Mouse (Mus musculus) v-Abl transformed pro-B cells (cell line): ENCODE results near the gene Chn2.

Experiments
- in situ Hi-C, 2 experiments: fragments of 400-800 bp; cut with MboI; formaldehyde crosslinking; loops; one replicate each; pipeline ENCODE4 v1.15.1; 2025; ENCODE audit not compliant: unreplicated experiment in 2 of 2

Chn2 gene

DNA sequence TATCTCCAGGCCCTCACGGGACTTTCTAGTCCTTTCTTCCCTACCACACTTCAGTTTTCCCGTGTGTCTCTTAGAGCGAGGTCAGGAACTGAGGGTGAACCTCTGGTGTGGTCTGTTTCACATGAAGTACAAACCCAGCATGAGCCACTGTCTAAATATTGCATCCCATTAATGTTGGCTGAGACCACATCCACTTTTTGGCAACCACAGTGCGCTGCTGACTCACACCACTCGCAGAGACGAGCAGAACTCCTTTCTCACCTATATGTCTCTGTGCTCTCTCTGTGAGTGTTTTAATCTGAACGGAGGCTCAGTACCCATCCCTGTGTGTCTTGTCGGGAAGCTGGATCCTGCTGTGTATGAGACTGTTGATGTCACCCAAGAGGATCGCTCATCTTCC is 76.9 kb downstream of the Chn2 start:
- in situ Hi-C loops: no loop called here

DNA sequence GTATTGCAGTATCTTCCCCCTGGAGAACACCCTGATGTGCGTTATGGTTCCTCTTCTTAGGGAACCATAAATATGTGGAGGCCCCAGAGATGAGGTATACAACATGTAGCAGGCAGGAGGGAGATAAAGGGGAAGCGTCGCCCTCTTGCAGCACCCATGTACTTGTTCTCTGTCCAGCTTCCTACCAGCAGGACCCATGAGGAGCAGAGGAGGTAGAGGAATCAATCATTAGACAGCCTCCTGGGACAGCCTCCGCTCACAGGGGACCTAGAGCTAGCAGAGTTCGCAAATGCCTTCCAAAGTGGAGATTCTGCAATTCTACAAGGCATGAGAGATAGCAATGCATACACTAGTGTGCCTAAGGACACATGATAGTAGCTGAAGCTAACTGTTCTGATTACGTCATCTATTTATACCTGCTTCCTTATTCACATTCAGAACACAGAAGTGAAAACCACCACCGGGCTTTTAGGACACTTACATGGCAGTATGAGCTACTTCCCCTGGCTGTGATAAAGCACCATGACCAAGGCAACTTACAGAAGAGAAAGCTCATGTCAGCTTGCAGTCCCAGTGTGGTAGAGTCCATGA is 77.7 kb downstream of the Chn2 start:
- in situ Hi-C loops: no loop called here

GRCm38 (mm10) chr6:54118395-54118794 is 79.0 kb downstream of the Chn2 start:
- in situ Hi-C loops: no loop called here

DNA sequence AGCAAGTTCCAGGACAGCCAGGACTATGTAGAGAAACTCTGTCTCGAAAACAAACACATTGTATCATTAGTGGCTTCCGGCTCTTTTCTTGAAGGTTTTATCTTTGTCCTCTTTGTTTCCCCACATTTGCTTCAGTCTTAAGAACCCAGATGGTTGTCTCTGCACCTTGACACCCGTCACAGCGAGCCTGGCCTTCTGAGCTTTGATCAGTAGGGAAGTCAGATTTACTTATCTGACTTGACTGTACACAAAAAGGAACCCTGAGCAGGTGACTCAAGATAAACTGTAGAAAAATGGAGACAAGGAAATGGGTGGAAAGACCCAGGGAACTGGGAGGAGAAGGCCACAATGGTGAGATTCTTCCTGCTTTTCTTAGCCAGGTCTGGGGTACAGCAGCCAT is 79.5 kb downstream of the Chn2 start:
- in situ Hi-C loops: no loop called here

DNA sequence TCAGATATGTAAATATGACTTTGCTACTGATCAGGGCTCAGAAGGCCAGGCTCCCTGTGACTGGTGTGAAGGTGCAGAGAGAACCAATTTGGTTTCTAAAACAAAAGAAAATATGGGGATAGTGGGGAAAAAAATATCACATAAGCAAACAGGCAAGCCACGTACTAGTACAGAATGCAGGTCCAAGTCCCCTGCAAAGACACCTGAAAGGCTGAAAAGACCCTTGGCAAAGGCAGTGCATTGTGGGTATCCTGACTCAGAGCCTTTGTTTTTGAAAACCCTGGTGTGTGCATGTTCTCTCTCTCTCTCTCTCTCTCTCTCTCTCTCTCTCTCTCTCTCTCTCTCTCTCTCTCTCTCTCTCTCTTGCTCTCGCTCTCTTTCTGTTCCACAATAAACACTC is 80.1 kb downstream of the Chn2 start:
- in situ Hi-C loops: no loop called here

- in situ Hi-C loops: no loop called here
Observed at GRCm38 (mm10) chr6:54119885-54120666, 80.7 kb downstream of the Chn2 start.

- in situ Hi-C loops: no loop called here
Observed at GRCm38 (mm10) chr6:54120889-54121288, 81.5 kb downstream of the Chn2 start.

- in situ Hi-C loops: no loop called here
Observed at GRCm38 (mm10) chr6:54124519-54124918, 85.2 kb downstream of the Chn2 start.

- in situ Hi-C loops: no loop called here
Observed at GRCm38 (mm10) chr6:54125536-54125935, 86.2 kb downstream of the Chn2 start.

GRCm38 (mm10) chr6:54126225-54126992 is 87.1 kb downstream of the Chn2 start:
- in situ Hi-C loops: no loop called here

DNA sequence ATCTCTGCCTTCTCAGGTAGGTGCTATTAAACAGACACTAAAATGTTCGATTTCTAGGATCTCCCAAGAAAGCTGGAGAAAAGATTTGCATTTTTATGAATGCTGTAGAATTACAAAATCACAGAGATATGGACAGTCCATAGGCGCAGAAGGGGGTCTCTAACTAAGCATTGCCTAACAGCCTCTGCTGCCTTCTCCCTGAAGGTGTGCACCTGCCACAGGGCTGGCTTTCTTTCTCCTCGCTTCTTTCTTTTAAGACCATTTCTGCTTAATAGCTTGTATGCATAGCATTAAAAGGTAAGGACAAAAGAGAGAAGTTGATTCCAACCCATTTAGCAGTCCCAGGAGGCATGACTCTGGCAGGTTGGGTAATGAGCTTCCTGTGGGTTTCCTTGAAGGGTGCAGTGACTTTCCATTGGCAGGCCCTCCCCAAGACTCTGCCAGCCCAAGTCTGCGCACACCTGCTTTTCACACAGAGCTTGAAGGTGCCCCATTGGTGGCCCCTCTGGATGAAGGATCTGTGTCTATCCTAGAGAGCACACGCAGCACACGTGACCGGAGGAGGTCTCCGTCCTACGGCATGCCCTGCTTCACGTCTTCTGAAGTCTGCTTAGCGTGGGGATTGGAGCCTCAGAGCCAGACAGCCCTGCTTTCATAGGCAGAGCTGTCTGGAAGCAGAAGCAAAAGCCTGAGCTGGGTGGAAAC is 87.8 kb downstream of the Chn2 start:
- in situ Hi-C loops: no loop called here

GRCm38 (mm10) chr6:54128702-54129101 is 89.3 kb downstream of the Chn2 start:
- in situ Hi-C loops: no loop called here

DNA sequence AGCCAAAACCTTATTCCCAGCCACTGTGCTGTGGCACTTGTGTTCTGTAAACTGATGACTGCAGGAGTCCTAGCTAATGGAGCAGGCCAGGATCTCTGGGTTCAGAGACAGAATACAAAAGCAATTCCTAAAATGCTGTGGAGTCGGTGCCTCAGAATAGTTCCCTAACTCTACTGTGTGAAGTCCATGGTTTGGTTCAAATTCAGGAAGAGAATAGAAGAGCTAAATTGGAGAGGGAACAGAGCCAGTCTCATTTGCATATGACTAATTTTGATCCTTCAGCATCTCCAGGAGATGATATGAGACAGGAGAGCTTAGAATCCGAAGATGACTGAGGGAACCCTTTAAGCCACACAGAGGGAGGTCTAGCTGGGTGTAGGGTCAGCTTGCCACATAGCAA is 90.2 kb downstream of the Chn2 start:
- in situ Hi-C loops: no loop called here

DNA sequence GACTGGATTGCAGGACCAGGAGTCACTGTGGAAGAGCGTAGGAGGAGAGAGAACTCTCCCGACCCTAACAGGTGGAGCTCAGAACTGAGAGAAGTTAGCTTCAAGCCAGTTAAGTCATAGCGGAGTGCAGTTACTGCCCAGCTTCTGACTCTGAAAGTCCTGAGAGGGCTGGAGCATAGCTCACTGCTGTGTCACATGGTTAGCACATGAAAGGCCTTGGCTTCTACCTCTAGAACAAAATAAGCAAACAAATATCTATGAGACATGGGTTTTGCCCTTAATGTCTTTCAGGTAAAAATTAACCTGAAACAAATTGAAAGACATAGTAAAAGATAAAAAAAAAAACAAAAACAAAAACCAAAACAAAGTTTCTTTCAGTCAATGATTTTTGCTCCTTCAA is 91.5 kb downstream of the Chn2 start:
- in situ Hi-C loops: no loop called here

- in situ Hi-C loops: no loop called here
Observed at GRCm38 (mm10) chr6:54132576-54132975, 93.2 kb downstream of the Chn2 start.

DNA sequence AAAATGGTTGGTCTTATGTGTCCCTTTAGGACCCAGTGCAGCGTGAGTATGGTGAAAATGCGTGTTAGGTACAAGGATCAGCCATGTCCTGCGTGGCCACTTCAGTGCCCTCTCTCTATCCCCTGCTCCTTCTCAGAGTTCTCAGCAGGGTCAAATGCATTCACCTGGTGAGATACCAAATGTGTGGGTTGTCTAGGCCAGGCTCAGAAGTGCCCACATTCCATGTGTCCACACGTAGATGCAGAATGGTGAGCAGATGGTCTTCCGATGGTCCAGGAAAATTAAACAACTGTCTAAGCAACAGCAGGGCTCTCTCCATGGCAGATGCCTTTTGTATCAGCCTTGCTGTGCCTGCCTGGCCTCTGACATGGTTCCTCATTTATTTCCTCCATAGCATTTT is 93.9 kb downstream of the Chn2 start:
- in situ Hi-C loops: no loop called here

GRCm38 (mm10) chr6:54138157-54138556 is 98.8 kb downstream of the Chn2 start:
- in situ Hi-C loops: no loop called here

DNA sequence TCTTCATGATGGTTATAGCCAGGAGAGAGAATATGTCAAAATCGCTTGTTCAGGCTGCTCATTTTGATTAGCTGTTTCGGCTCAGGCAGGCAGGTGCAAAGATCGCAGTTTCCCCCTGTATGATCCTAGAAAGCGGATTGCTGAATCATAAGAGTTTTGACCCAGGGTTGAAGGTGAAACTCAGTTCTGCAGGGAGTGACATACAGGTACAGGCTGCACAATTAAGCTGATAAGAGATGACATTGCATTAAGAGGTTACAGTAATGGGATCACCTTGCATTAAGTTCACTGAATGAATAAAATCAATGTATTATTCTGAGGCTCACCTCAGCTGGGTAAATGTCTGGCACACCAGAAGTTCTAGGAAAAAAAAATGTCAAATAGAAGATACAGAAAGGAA is 101.1 kb downstream of the Chn2 start:
- in situ Hi-C loops: no loop called here

DNA sequence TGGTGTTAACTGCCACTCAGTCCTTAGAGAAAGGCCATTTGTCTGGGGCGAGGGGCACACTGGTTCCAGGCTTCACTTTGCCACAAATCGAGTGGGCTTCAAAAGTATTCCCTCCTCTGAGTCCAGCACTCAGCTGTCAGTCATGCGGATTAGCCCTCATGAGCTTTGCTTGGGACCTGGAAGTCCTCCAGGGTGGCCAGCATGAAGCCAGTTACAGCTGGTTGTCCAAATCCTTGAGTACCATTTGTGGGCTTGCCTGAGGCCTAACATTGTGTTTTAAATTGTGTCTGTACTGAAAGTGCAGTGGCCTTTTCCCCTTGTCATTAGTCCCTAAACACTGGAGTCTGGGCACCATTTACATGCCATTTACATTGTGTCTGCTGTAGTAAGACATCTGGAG is 101.8 kb downstream of the Chn2 start:
- in situ Hi-C loops: no loop called here

- in situ Hi-C loops: no loop called here
Observed at GRCm38 (mm10) chr6:54142848-54143651, 103.7 kb downstream of the Chn2 start.

- in situ Hi-C loops: no loop called here
Observed at GRCm38 (mm10) chr6:54143652-54143960, 104.3 kb downstream of the Chn2 start.
